Mouse (Mus musculus) neural tube, embryonic 15.5 days (tissue): ENCODE measurements around the gene Nr2f2. TPM values are rescaled to one million over a fixed set of nuclear protein-coding genes. Genes with fewer than 3 reads are reported as not detected.

Source experiments
- ATAC-seq: fragments of 200-750 bp; cut with Nextera tagmentation; 2 replicates; pipeline ENCODE4 v1.8.0; 2017; ENCODE audit warnings: mild to moderate bottlenecking, moderate TSS enrichment, moderate library complexity; ENCODE audit not compliant: low FRiP score
- H3K27ac ChIP-seq: fragments of 300-500 bp; sonication (generic); replicated peaks from 2 replicates; pipeline ENCODE4 v1.5.1; 2015; ENCODE audit warnings: mild to moderate bottlenecking, inconsistent platforms
- H3K27me3 ChIP-seq: fragments of 300-500 bp; sonication (generic); replicated peaks from 2 replicates; pipeline ENCODE4 v1.6.1; 2015; ENCODE audit warnings: inconsistent platforms
- H3K36me3 ChIP-seq: fragments of 300-500 bp; sonication (generic); 2 replicates; pipeline ENCODE4 v1.6.1; 2015; ENCODE audit warnings: inconsistent platforms
- H3K4me1 ChIP-seq: fragments of 300-500 bp; sonication (generic); 2 replicates; pipeline ENCODE4 v1.6.1; 2015; ENCODE audit warnings: inconsistent platforms
- H3K4me2 ChIP-seq: fragments of 300-500 bp; sonication (generic); 2 replicates; pipeline ENCODE4 v1.6.1; 2015; ENCODE audit warnings: inconsistent platforms, mild to moderate bottlenecking, moderate library complexity
- H3K4me3 ChIP-seq: fragments of 300-500 bp; sonication (generic); replicated peaks from 2 replicates; pipeline ENCODE4 v1.5.1; 2015; ENCODE audit warnings: mild to moderate bottlenecking, inconsistent platforms
- H3K9ac ChIP-seq: fragments of 300-500 bp; sonication (generic); replicated peaks from 2 replicates; pipeline ENCODE4 v1.6.1; 2015; ENCODE audit warnings: mild to moderate bottlenecking, inconsistent platforms
- H3K9me3 ChIP-seq: fragments of 300-500 bp; sonication (generic); replicated peaks from 2 replicates; pipeline ENCODE4 v1.6.1; 2016; ENCODE audit warnings: inconsistent platforms
- WGBS: fragments of 180-500 bp; shearing (Covaris S2); methylation state at CpG from one replicate; pipeline ENCODE4 v1.1.7; 2015; ENCODE audit warnings: mixed read lengths; 5-methylcytosine and 5-hydroxymethylcytosine counted together
- polyA plus RNA-seq: library from polyadenylated mRNA; unstranded; fragments of >200 nt; fragmentation: Nextera tagmentation; extraction: Ambion mirVana; gene quantifications from 2 replicates; pipeline ENCODE4 v1.2.1, GENCODE M21; 2015

Gene Nr2f2
- polyA plus RNA-seq, 1 experiment from 2014 or later = 62.5 TPM

DNA sequence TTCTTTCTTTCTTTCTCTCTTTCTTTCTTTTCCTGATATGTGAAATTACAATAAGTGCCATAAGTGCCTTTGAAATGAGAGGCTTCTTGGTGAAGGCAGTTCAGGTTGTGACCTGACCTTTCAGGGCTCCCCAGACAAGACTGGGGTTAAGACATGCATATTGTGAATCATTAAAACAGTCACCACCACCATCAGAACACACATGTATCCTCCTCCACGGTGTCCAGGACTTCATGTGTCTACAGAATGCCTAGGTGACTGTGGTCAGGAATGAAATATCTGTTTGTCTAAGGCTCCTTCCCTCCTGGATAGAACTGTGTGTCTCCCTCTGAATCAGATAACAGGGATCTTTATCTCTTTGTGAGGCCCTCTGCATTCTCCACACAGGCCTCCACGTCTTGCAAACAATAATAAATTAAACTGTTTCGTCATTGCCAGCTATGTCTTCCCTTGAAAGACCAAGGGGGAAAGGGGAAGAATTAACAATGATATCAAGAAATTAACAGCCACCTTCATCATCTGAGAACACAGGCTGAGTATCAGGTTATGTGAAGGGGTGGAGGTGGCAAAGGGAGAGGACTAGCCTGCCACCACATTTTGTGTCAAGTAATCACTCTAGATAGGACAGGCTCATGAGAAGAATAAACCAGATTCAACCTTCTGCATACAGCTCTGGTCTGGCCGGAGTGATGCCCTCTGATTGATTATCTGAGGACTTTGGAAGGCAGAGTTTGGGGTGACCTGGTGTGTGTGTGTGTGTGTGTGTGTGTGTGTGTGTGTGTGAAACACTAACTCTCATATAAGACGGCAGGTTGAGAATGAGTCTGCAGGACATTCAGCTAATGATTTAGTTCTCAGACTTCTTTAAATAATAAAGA lies 10.6 kb downstream of the Nr2f2 start:
- ATAC-seq = no peak
- Histone ChIP-seq H3K36me3 (no peaks in the 10 kb centered on the region), H3K27me3 (no peaks in the 10 kb centered on the region), H3K4me1 (peaks cover 35% of the 10 kb centered on the region), H3K4me3 (peak overlapping the region; percentile 63), H3K27ac (peak overlapping the region; percentile 64), H3K4me2 (peak overlapping the region; percentile 96), H3K9ac (peak overlapping the region; percentile 71), H3K9me3 (no peaks in the 10 kb centered on the region)
- 12% methylated on average over 5 of the region's 5 CpGs for WGBS

DNA sequence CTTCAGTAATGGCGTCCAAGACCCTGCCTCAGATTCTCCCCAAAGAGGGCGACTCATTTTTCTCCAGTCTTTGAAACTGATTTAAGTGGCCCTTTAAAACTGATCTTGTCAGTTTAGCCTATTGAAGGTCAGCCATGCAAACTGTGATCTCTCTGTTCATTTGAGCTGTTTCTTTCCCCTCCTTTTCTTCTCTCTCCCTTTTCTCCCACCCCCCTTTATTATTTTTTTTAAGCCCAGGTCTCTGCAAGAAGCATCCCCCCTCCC lies 11.2 kb downstream of the Nr2f2 start:
- Histone ChIP-seq H3K4me3 (peak overlapping the region; percentile 63), H3K9ac (peak overlapping the region; percentile 29; the same call in 1 of the 2 replicates), H3K27me3 (no peaks in the 10 kb centered on the region), H3K36me3 (no peaks in the 10 kb centered on the region), H3K9me3 (no peaks in the 10 kb centered on the region), H3K27ac (peak overlapping the region; percentile 35), H3K4me2 (peak overlapping the region; percentile 96), H3K4me1 (peaks cover 35% of the 10 kb centered on the region)
- 23% methylated on average over 2 of the region's 2 CpGs for WGBS
- ATAC-seq = no peak

DNA sequence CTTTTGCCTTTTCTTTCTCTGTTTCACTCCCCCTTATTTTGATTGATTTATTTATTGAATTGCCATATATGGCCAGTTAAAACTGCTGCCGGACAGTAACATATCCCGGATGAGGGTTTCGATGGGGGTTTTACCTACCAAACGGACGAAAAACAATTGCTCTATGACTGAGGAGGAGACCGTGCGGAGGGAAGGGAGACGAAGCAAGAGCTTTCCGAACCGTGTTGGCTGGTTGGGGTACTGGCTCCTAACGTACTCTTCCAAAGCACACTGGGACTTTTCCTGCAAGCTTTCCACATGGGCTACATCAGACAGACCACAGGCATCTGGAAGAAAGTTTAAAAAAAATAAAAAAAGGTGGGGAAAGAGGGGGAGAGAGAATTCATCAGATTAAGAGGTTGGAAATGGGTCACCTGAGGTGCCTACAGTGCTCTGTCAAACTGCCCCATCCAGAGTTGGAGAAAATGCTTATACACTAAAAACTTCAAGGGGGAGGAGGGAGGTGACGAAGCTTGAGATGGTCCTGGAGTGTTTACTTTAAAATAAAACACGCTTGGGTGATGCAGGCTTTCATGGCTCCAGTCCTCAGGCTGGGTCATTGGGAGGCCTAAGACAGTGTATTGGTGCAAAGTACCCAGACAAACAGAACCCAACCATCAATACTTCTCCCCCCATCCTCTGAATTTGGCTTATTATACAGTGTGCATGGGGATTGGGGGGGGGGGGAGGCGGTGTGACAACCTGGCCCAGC lies 11.8 kb downstream of the Nr2f2 start:
- peak overlapping the region; percentile 63 for H3K4me3 ChIP-seq
- peak overlapping the region; percentile 29 for H3K9ac ChIP-seq
- peak overlapping the region; percentile 96 for H3K4me2 ChIP-seq
- no peaks in the 10 kb centered on the region for H3K36me3 ChIP-seq
- WGBS = 17% methylated on average over 14 of the region's 14 CpGs
- 0 out of 2 replicates have a peak, but pooled peaks have one; percentile 1 for ATAC-seq
- H3K4me1 ChIP-seq = peaks cover 38% of the 10 kb centered on the region
- H3K27me3 ChIP-seq = no peaks in the 10 kb centered on the region
- peak overlapping the region; percentile 35 for H3K27ac ChIP-seq
- H3K9me3 ChIP-seq = no peaks in the 10 kb centered on the region

- Histone ChIP-seq H3K4me3 (peak overlapping the region; percentile 16), H3K9ac (0 out of 2 replicates have a peak overlapping the region, but pooled peaks have one; percentile 23), H3K4me2 (peak overlapping the region; percentile 89), H3K4me1 (peaks cover 50% of the 10 kb centered on the region), H3K27me3 (no peaks in the 10 kb centered on the region), H3K9me3 (no peaks in the 10 kb centered on the region), H3K27ac (0 out of 2 replicates have a peak overlapping the region, but pooled peaks have one; percentile 41), H3K36me3 (no peaks in the 10 kb centered on the region)
- ATAC-seq = no peak
- 12% methylated on average over 4 of the region's 4 CpGs for WGBS
Measured at GRCm38 (mm10) chr7:70353151-70353550, 13.4 kb downstream of the Nr2f2 start.

DNA sequence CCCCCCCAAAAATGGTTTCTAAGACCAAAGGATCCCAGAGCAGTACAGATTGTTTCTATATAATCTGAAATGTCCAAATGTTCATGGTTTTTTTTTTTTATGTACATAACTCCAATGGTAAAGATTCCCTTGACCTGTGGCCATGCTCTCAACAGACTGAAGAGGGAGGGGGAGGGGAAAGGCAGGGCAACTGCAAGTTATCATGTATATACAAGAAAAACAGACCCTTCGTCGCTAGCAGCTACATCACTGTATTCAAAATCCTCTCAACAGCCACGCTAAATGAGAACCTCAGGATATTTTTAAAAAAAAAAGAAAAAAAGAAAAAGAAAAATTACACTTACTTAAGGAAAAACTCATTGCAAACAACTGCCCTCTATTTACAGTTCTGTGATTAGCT lies 13.9 kb downstream of the Nr2f2 start:
- Histone ChIP-seq H3K4me2 (peak overlapping the region; percentile 89), H3K27me3 (no peaks in the 10 kb centered on the region), H3K9me3 (no peaks in the 10 kb centered on the region), H3K36me3 (no peaks in the 10 kb centered on the region), H3K27ac (peak overlapping the region; percentile 88; the same call in 1 of the 2 replicates), H3K9ac (no peak overlapping the region), H3K4me1 (peaks cover 50% of the 10 kb centered on the region), H3K4me3 (peak overlapping the region; percentile 60)
- 34% methylated on average over 3 of the region's 3 CpGs for WGBS
- no peak for ATAC-seq

DNA sequence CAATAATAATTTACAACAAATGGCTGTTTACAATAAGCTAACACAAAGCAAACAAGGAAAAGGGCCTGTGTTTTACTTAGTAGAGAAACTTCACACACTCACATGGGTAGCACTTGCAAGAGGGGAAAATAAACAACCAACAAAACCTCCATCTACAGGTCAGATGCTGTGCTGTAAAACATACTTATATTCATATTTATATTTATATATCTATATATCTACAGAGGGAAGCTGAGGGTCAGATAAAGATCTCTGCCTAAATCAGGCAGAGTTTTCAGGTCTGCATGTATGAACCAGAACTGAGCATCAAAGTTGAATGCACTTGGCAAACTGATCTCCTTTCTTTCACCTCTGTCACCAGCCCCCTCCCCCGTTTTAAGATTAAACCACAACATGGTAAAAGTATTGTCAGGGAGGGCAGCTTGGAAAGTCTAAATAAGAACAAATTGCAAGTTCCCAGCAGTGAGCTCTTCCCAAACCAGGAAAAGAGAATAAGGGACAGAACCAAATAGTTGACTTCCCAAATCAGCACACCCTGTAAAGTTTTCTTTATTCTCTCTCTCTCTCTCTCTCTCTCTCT lies 14.5 kb downstream of the Nr2f2 start:
- no peaks in the 10 kb centered on the region for H3K9me3 ChIP-seq
- H3K4me2 ChIP-seq = peak overlapping the region; percentile 89
- peaks cover 51% of the 10 kb centered on the region for H3K4me1 ChIP-seq
- peaks cover 1% of the 10 kb centered on the region; the same call in 1 of the 2 replicates for H3K27me3 ChIP-seq
- no peaks in the 10 kb centered on the region for H3K36me3 ChIP-seq
- H3K9ac ChIP-seq = peak overlapping the region; percentile 26; the same call in 1 of the 2 replicates
- H3K27ac ChIP-seq = peak overlapping the region; percentile 88
- ATAC-seq = no peak
- 0% methylated on average over 1 of the region's 1 CpGs for WGBS
- H3K4me3 ChIP-seq = peak overlapping the region; percentile 60

DNA sequence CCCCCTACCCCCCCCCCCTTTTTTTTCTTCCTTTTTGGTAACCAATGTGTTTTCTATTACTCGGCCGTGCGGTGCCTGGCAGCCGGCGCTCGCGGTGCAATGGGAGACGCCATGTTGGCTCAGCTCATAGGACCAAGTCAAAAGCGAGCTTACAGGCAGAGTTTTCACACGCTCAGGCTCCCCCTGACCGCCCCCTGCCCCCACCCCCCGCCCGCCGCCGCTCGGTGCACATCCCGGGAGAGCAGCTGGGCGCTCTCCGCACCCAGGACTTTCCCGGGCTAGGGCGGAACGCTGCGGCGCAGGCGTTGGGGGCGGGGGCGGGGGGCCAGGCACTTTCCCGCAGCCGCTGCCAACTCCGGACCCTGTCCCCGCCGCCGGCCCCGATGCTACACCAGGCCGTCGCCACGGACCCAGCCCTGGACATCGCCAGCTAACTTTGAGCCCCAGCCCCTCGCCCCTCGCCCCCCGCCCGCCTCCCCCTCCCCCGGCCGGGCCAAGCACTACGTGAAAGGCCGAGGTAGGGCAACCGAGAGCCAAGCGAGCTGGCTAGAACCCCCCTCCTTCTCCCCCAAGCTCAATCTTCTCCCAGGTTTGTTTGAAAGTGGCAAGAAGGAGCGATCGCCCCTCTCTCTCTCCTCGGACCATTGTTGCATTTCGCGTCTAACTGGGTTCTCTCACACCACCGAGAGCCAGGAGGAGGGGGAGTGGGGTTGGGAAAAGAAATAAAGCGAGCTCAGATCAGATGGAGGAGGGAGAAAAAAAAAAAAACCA lies 15.6 kb downstream of the Nr2f2 start:
- Histone ChIP-seq H3K4me3 (peak overlapping the region; percentile 60), H3K36me3 (no peaks in the 10 kb centered on the region), H3K9me3 (no peaks in the 10 kb centered on the region), H3K27ac (peak overlapping the region; percentile 88), H3K9ac (peak overlapping the region; percentile 64), H3K4me2 (peak overlapping the region; percentile 89), H3K4me1 (peaks cover 56% of the 10 kb centered on the region), H3K27me3 (peaks cover 5% of the 10 kb centered on the region; the same call in 1 of the 2 replicates)
- ATAC-seq = peak; percentile 76
- WGBS = under 1% methylated on average over 48 of the region's 55 CpGs

GRCm38 (mm10) chr7:70349981-70350670 lies 16.4 kb downstream of the Nr2f2 start:
- WGBS = 10% methylated on average over 20 of the region's 20 CpGs
- ATAC-seq = no peak
- no peaks in the 10 kb centered on the region for H3K36me3 ChIP-seq

DNA sequence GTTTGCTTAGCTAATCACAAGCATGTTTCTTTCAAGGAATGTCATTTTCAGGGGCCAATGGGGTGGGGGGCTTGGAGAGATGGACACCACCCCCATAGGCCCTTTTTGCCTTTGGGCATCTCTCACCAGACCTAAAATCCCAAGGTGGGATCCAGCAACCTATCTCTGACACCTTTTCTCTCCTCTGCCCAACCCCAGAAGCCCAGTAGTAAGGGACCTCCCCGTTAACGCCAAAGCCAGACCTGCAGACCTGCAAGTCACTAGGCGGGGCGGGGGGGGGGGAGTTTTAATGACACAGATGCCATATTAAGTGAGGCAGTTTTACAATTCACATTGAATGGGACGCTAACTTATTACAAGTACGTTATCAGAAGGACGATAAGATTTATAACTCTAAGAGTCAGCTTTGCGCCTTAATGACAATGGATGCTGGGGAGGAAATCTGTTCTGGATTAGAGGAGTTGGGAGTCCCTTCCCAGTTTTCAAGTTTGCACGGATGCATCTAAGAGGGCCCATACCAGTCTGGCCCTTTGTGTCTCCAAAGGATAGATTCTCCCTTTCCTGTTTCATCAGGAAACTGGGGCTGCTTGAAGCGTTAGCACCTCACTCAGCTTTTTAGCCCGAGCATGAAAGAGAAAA lies 17.4 kb downstream of the Nr2f2 start:
- H3K4me1 ChIP-seq = peaks cover 55% of the 10 kb centered on the region
- WGBS = 18% methylated on average over 11 of the region's 11 CpGs

More at GRCm38 (mm10) chr7:70349981-70350670, 16.4 kb downstream of the Nr2f2 start:
- Histone ChIP-seq H3K9ac (peak overlapping the region; percentile 64), H3K4me2 (peak overlapping the region; percentile 89), H3K9me3 (no peaks in the 10 kb centered on the region), H3K4me1 (peaks cover 58% of the 10 kb centered on the region), H3K4me3 (peak overlapping the region; percentile 60), H3K27ac (peak overlapping the region; percentile 88), H3K27me3 (peaks cover 5% of the 10 kb centered on the region; the same call in 1 of the 2 replicates)

More for the DNA sequence above, 17.4 kb downstream of the Nr2f2 start:
- no peak for ATAC-seq
- H3K4me3 ChIP-seq = peak overlapping the region; percentile 10
- H3K9me3 ChIP-seq = no peaks in the 10 kb centered on the region
- H3K27me3 ChIP-seq = peaks cover 13% of the 10 kb centered on the region
- no peaks in the 10 kb centered on the region for H3K36me3 ChIP-seq
- H3K4me2 ChIP-seq = peak overlapping the region; percentile 89
- H3K9ac ChIP-seq = peak overlapping the region; percentile 27; the same call in 1 of the 2 replicates
- H3K27ac ChIP-seq = peak overlapping the region; percentile 88
